Mouse (Mus musculus) retina, embryonic 14.5 days (tissue): Measurements from ENCODE around the gene Sct.

Experiments used
- DNase-seq: peaks from one replicate; pipeline ENCODE4 v3.0.0-alpha.2; 2015; ENCODE audit warnings: low spot score

Gene Sct

DNA sequence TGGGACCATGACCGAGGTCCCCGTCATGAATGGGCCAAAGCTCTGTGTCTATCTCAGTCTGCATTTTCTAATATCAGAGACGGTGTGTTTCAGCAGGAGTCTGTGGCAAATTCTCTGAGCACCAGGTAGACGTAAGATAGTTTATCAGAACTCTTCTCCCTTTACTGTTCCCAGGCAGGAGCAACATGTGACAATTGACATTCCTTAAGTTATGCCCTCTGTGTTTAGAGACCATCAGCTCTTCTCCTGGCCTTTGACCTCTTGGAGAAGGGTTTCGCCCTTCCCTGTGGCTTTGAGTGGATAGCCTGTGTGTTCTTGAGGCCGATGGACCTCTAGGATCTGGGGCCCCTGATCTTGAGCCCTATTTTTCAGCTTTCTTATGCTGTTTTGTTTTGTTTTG lies 49.2 kb downstream of the Sct start:
- no peak for DNase-seq
